Mouse (Mus musculus): ENCODE data around the gene Dhrs3. TPM values are rescaled to one million over a fixed set of nuclear protein-coding genes. Genes with fewer than 3 reads are reported as not detected.

Dhrs3 gene
- 10 to 100 TPM; 28.6 to 29.6 TPM for total RNA-seq (2021)
- long read RNA-seq, experiment 1, transcript Dhrs3-206 (6 exons, 2,337 nt) = major isoform, 10 of 12 reads
- long read RNA-seq, experiment 1, partial matches to known transcripts = 2 of 12 reads
- long read RNA-seq, experiment 1, other reads (novel, unspliced or antisense) = 0 of 12 reads
- long read RNA-seq, experiment 2, transcript Dhrs3-206 (6 exons, 2,337 nt) = major isoform, 9 of 10 reads
- long read RNA-seq, experiment 2, partial matches to known transcripts = 0 of 10 reads
- long read RNA-seq, experiment 2, other reads (novel, unspliced or antisense) = 1 of 10 reads

GRCm38 (mm10) chr4:144892133-144892936, at the start of gene Dhrs3:
Gene Dhrs3 (plus strand): TSS chr4:144892827.
- no peak; the same call in 1 of the 2 replicates for TF ChIP-seq CTCF (IDR thresholded peaks at IDR 0.05)
- H3K27ac ChIP-seq = peak within 1 kb of the TSS; percentile 81
- peak within 1 kb of the TSS; percentile 54 for H3K4me3 ChIP-seq
- intact Hi-C loops (cut with DNase I) = loop anchor here (5.0 kb wide), 3 partner anchors 80 to 395 kb away; no protein-coding TSS in a partner anchor
- peak; percentile 58 to 76 for DNase-seq (ENCODE audit: extremely low spot score in 1 of 2, low spot score in 2 of 2)

GRCm38 (mm10) chr4:144861756-144862505, 30.7 kb upstream of the Dhrs3 start:
- no peak overlapping the region for H3K27ac ChIP-seq
- TF ChIP-seq CTCF (IDR thresholded peaks at IDR 0.05) = no peak
- no peak overlapping the region for H3K4me3 ChIP-seq
- intact Hi-C loops (cut with DNase I) = no loop called here
- no peak for DNase-seq (ENCODE audit: extremely low spot score in 1 of 2, low spot score in 2 of 2)

GRCm38 (mm10) chr4:144867926-144868325, 24.7 kb upstream of the Dhrs3 start:
- DNase-seq (ENCODE audit: extremely low spot score in 1 of 2, low spot score in 2 of 2) = no peak
- intact Hi-C loops (cut with DNase I) = no loop called here
- no peak for TF ChIP-seq CTCF (IDR thresholded peaks at IDR 0.05)

GRCm38 (mm10) chr4:144868584-144868983, 24.0 kb upstream of the Dhrs3 start:
- Histone ChIP-seq H3K4me3 (no peak overlapping the region), H3K27ac (no peak overlapping the region)
- no peak for DNase-seq (ENCODE audit: extremely low spot score in 1 of 2, low spot score in 2 of 2)
- TF ChIP-seq CTCF (IDR thresholded peaks at IDR 0.05) = no peak
- intact Hi-C loops (cut with DNase I) = no loop called here

More at GRCm38 (mm10) chr4:144867926-144868325, 24.7 kb upstream of the Dhrs3 start:
- H3K27ac ChIP-seq = no peak overlapping the region
- H3K4me3 ChIP-seq = no peak overlapping the region

- no peak overlapping the region for H3K4me3 ChIP-seq
- no peak for DNase-seq (ENCODE audit: extremely low spot score in 1 of 2, low spot score in 2 of 2)
- intact Hi-C loops (cut with DNase I) = loop anchor here (5.0 kb wide), 1 partner anchor 106 kb away; no protein-coding TSS in a partner anchor
- TF ChIP-seq CTCF (IDR thresholded peaks at IDR 0.05) = peak; percentile 58
- H3K27ac ChIP-seq = no peak overlapping the region
These were observed 19.7 kb upstream of the Dhrs3 start for GRCm38 (mm10) chr4:144872905-144873304.

- no peak overlapping the region for H3K4me3 ChIP-seq
- H3K27ac ChIP-seq = no peak overlapping the region
- no peak for TF ChIP-seq CTCF (IDR thresholded peaks at IDR 0.05)
- intact Hi-C loops (cut with DNase I) = no loop called here
- no peak for DNase-seq (ENCODE audit: extremely low spot score in 1 of 2, low spot score in 2 of 2)
These were observed 17.0 kb upstream of the Dhrs3 start for GRCm38 (mm10) chr4:144875576-144876093.

- no peak overlapping the region for H3K4me3 ChIP-seq
- no peak; the same call in 1 of the 2 replicates for TF ChIP-seq CTCF (IDR thresholded peaks at IDR 0.05)
- intact Hi-C loops (cut with DNase I) = no loop called here
- DNase-seq (ENCODE audit: extremely low spot score in 1 of 2, low spot score in 2 of 2) = no peak
- H3K27ac ChIP-seq = no peak overlapping the region
These were observed 13.1 kb upstream of the Dhrs3 start for GRCm38 (mm10) chr4:144879549-144879948.

- DNase-seq (ENCODE audit: extremely low spot score in 1 of 2, low spot score in 2 of 2) = no peak
- TF ChIP-seq CTCF (IDR thresholded peaks at IDR 0.05) = no peak
- Histone ChIP-seq H3K27ac (no peak overlapping the region), H3K4me3 (no peak overlapping the region)
- intact Hi-C loops (cut with DNase I) = loop anchor here (5.0 kb wide), 1 partner anchor 316 kb away; the partner anchor contains the start of gene Vps13d
These were observed 11.3 kb upstream of the Dhrs3 start for GRCm38 (mm10) chr4:144881376-144881775.

GRCm38 (mm10) chr4:144882881-144883331, 9.7 kb upstream of the Dhrs3 start:
- no peak overlapping the region for H3K27ac ChIP-seq
- no peak for TF ChIP-seq CTCF (IDR thresholded peaks at IDR 0.05)

GRCm38 (mm10) chr4:144886460-144886859, 6.2 kb upstream of the Dhrs3 start:
- DNase-seq (ENCODE audit: extremely low spot score in 1 of 2, low spot score in 2 of 2) = no peak
- no peak for TF ChIP-seq CTCF (IDR thresholded peaks at IDR 0.05)
- H3K27ac ChIP-seq = no peak overlapping the region
- H3K4me3 ChIP-seq = no peak overlapping the region
- intact Hi-C loops (cut with DNase I) = no loop called here

More at GRCm38 (mm10) chr4:144882881-144883331, 9.7 kb upstream of the Dhrs3 start:
- no peak for DNase-seq (ENCODE audit: extremely low spot score in 1 of 2, low spot score in 2 of 2)
- no peak overlapping the region for H3K4me3 ChIP-seq
- intact Hi-C loops (cut with DNase I) = loop anchor here (5.0 kb wide), 1 partner anchor 314 kb away; the partner anchor contains the start of gene Vps13d

- TF ChIP-seq CTCF (IDR thresholded peaks at IDR 0.05) = no peak
- no peak for DNase-seq (ENCODE audit: extremely low spot score in 1 of 2, low spot score in 2 of 2)
- intact Hi-C loops (cut with DNase I) = no loop called here
- H3K4me3 ChIP-seq = no peak overlapping the region
- no peak overlapping the region for H3K27ac ChIP-seq
These were observed 3.9 kb upstream of the Dhrs3 start for GRCm38 (mm10) chr4:144888750-144889149.
